Mouse (Mus musculus) midbrain, embryonic 15.5 days (tissue): ENCODE data around the gene Dip2a. TPM values are rescaled to one million over a fixed set of nuclear protein-coding genes. Genes with fewer than 3 reads are reported as not detected.

ENCODE experiments used
- ATAC-seq: fragments of 200-750 bp; cut with Nextera tagmentation; replicated peaks from 2 replicates; pipeline ENCODE4 v1.8.0; 2017; ENCODE audit warnings: moderate TSS enrichment
- H3K27ac ChIP-seq: fragments of 300-500 bp; sonication (generic); 2 replicates; pipeline ENCODE4 v1.5.1; 2015; ENCODE audit warnings: mild to moderate bottlenecking, inconsistent platforms
- H3K27me3 ChIP-seq: fragments of 300-500 bp; sonication (generic); replicated peaks from 2 replicates; pipeline ENCODE4 v1.6.1; 2015; ENCODE audit warnings: inconsistent platforms
- H3K36me3 ChIP-seq: fragments of 300-500 bp; sonication (generic); replicated peaks from 2 replicates; pipeline ENCODE4 v1.6.1; 2015; ENCODE audit warnings: inconsistent platforms
- H3K4me1 ChIP-seq: fragments of 300-500 bp; sonication (generic); 2 replicates; pipeline ENCODE4 v1.6.1; 2015; ENCODE audit warnings: inconsistent platforms
- H3K4me2 ChIP-seq: fragments of 300-500 bp; sonication (generic); 2 replicates; pipeline ENCODE4 v1.6.1; 2015; ENCODE audit warnings: inconsistent platforms, mild to moderate bottlenecking, moderate library complexity
- H3K4me3 ChIP-seq: fragments of 300-500 bp; sonication (generic); 2 replicates; pipeline ENCODE4 v1.5.1; 2015; ENCODE audit warnings: mild to moderate bottlenecking, inconsistent platforms
- H3K9ac ChIP-seq: fragments of 300-500 bp; sonication (generic); 2 replicates; pipeline ENCODE4 v1.6.1; 2015; ENCODE audit warnings: mild to moderate bottlenecking, inconsistent platforms
- H3K9me3 ChIP-seq: fragments of 300-500 bp; sonication (generic); 2 replicates; pipeline ENCODE4 v1.6.1; 2016; ENCODE audit warnings: inconsistent platforms
- WGBS: fragments of 180-500 bp; shearing (Covaris S2); methylation state at CpG from one replicate; pipeline ENCODE4 v1.1.7; 2015; ENCODE audit warnings: mixed read lengths; 5-methylcytosine and 5-hydroxymethylcytosine counted together
- polyA plus RNA-seq: library from polyadenylated mRNA; unstranded; fragments of >200 nt; fragmentation: Nextera tagmentation; extraction: Ambion mirVana; gene quantifications from 2 replicates; pipeline ENCODE4 v1.2.1, GENCODE M21; 2015

Gene Dip2a
- polyA plus RNA-seq, 1 experiment from 2014 or later: 20.1 TPM

- Histone ChIP-seq H3K27me3 (no peaks in the 10 kb centered on the region), H3K4me3 (no peak overlapping the region), H3K4me1 (no peaks in the 10 kb centered on the region), H3K9me3 (no peaks in the 10 kb centered on the region), H3K9ac (no peak overlapping the region), H3K27ac (no peak overlapping the region), H3K36me3 (peaks cover 68% of the 10 kb centered on the region), H3K4me2 (no peak overlapping the region)
- WGBS: 92% methylated on average over 4 of the region's 4 CpGs
- ATAC-seq: no peak
Measured at GRCm38 (mm10) chr10:76293222-76293621, 51.9 kb downstream of the Dip2a start.

GRCm38 (mm10) chr10:76289936-76290671 is 55.0 kb downstream of the Dip2a start:
- Histone ChIP-seq H3K4me3 (no peak overlapping the region), H3K9me3 (no peaks in the 10 kb centered on the region), H3K27ac (no peak overlapping the region), H3K4me1 (no peaks in the 10 kb centered on the region), H3K27me3 (no peaks in the 10 kb centered on the region), H3K4me2 (no peak overlapping the region), H3K9ac (no peak overlapping the region), H3K36me3 (peaks cover 78% of the 10 kb centered on the region)
- WGBS: 90% methylated on average over 3 of the region's 3 CpGs
- ATAC-seq: no peak

GRCm38 (mm10) chr10:76289052-76289451 is 56.0 kb downstream of the Dip2a start:
- Histone ChIP-seq H3K4me1 (no peaks in the 10 kb centered on the region), H3K9me3 (no peaks in the 10 kb centered on the region), H3K27ac (no peak overlapping the region), H3K27me3 (no peaks in the 10 kb centered on the region), H3K4me2 (no peak overlapping the region), H3K9ac (no peak overlapping the region), H3K4me3 (no peak overlapping the region), H3K36me3 (peaks cover 73% of the 10 kb centered on the region)
- 89% methylated on average over 5 of the region's 5 CpGs for WGBS
- no peak for ATAC-seq

- H3K4me1 ChIP-seq: no peaks in the 10 kb centered on the region
- no peaks in the 10 kb centered on the region for H3K9me3 ChIP-seq
- H3K9ac ChIP-seq: no peak overlapping the region
- H3K4me2 ChIP-seq: no peak overlapping the region
- no peak overlapping the region for H3K4me3 ChIP-seq
- no peak for ATAC-seq
- H3K27ac ChIP-seq: no peak overlapping the region
- H3K36me3 ChIP-seq: peaks cover 74% of the 10 kb centered on the region
- 82% methylated on average over 11 of the region's 11 CpGs for WGBS
- no peaks in the 10 kb centered on the region for H3K27me3 ChIP-seq
Measured at GRCm38 (mm10) chr10:76288268-76288993, 56.7 kb downstream of the Dip2a start.

- no peak overlapping the region for H3K4me3 ChIP-seq
- no peaks in the 10 kb centered on the region for H3K4me1 ChIP-seq
- H3K36me3 ChIP-seq: peaks cover 66% of the 10 kb centered on the region
- H3K27ac ChIP-seq: no peak overlapping the region
- H3K9me3 ChIP-seq: no peaks in the 10 kb centered on the region
- H3K9ac ChIP-seq: no peak overlapping the region
- H3K27me3 ChIP-seq: no peaks in the 10 kb centered on the region
- 63% methylated on average over 5 of the region's 5 CpGs for WGBS
- ATAC-seq: no peak
- H3K4me2 ChIP-seq: no peak overlapping the region
Measured at GRCm38 (mm10) chr10:76278541-76279097, 66.5 kb downstream of the Dip2a start.

GRCm38 (mm10) chr10:76275256-76275655 is 69.8 kb downstream of the Dip2a start:
- 78% methylated on average over 10 of the region's 10 CpGs for WGBS
- Histone ChIP-seq H3K4me3 (no peak overlapping the region), H3K27ac (no peak overlapping the region), H3K27me3 (no peaks in the 10 kb centered on the region), H3K4me2 (no peak overlapping the region), H3K4me1 (no peaks in the 10 kb centered on the region), H3K9ac (no peak overlapping the region), H3K9me3 (no peaks in the 10 kb centered on the region), H3K36me3 (peaks cover 59% of the 10 kb centered on the region)
- ATAC-seq: no peak

- Histone ChIP-seq H3K27ac (no peak overlapping the region), H3K4me2 (no peak overlapping the region), H3K36me3 (peaks cover 53% of the 10 kb centered on the region), H3K27me3 (no peaks in the 10 kb centered on the region), H3K9ac (no peak overlapping the region), H3K9me3 (no peaks in the 10 kb centered on the region), H3K4me3 (no peak overlapping the region), H3K4me1 (no peaks in the 10 kb centered on the region)
- no peak for ATAC-seq
- WGBS: 57% methylated on average over 8 of the region's 8 CpGs
Measured at GRCm38 (mm10) chr10:76271238-76271637, 73.9 kb downstream of the Dip2a start.

DNA sequence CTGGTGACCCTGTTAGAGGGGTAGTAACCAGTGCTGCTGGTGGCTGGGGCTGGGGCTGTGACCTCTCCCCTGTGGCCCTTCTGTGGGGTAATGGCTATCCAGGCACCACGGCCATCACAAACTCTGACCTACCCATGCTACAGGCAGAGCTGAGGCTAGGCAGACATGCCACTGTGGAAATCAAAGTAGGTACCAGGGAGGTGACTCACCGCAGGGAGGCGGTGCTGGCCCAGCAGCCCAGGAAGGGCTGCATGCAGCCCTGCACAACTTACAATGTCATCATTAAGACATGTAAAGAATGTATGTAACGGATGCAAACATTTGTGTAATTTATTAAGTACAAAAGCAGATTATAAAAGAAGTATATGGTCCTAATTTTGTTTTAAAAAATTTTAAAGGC is 82.7 kb downstream of the Dip2a start:
- Histone ChIP-seq H3K27me3 (no peaks in the 10 kb centered on the region), H3K4me1 (peaks cover 7% of the 10 kb centered on the region), H3K4me2 (no peak overlapping the region), H3K9me3 (no peaks in the 10 kb centered on the region), H3K27ac (no peak overlapping the region), H3K4me3 (no peak overlapping the region), H3K36me3 (peaks cover 12% of the 10 kb centered on the region; the same call in 1 of the 2 replicates), H3K9ac (no peak overlapping the region)
- WGBS: 69% methylated on average over 4 of the region's 4 CpGs
- ATAC-seq: no peak

GRCm38 (mm10) chr10:76261447-76261846 is 83.6 kb downstream of the Dip2a start:
- H3K4me2 ChIP-seq: no peak overlapping the region
- H3K4me3 ChIP-seq: no peak overlapping the region
- no peaks in the 10 kb centered on the region for H3K27me3 ChIP-seq
- H3K9ac ChIP-seq: no peak overlapping the region
- peaks cover 7% of the 10 kb centered on the region; the same call in 1 of the 2 replicates for H3K36me3 ChIP-seq
- 85% methylated on average over 3 of the region's 3 CpGs for WGBS
- no peak overlapping the region for H3K27ac ChIP-seq
- no peak for ATAC-seq
- H3K9me3 ChIP-seq: no peaks in the 10 kb centered on the region
- peaks cover 7% of the 10 kb centered on the region for H3K4me1 ChIP-seq

- Histone ChIP-seq H3K36me3 (peaks cover 3% of the 10 kb centered on the region; the same call in 1 of the 2 replicates), H3K9ac (no peak overlapping the region), H3K27ac (no peak overlapping the region), H3K27me3 (no peaks in the 10 kb centered on the region), H3K4me2 (no peak overlapping the region), H3K9me3 (no peaks in the 10 kb centered on the region), H3K4me1 (peaks cover 7% of the 10 kb centered on the region), H3K4me3 (no peak overlapping the region)
- peak; percentile 34; the same call in 1 of the 2 replicates for ATAC-seq
- WGBS: 55% methylated on average over 11 of the region's 11 CpGs
Measured at GRCm38 (mm10) chr10:76260358-76261059, 84.6 kb downstream of the Dip2a start.

GRCm38 (mm10) chr10:76259566-76260232 is 85.4 kb downstream of the Dip2a start:
- no peaks in the 10 kb centered on the region for H3K36me3 ChIP-seq
- no peak overlapping the region for H3K4me3 ChIP-seq
- H3K9me3 ChIP-seq: no peaks in the 10 kb centered on the region
- 71% methylated on average over 18 of the region's 18 CpGs for WGBS
- H3K9ac ChIP-seq: no peak overlapping the region
- no peak overlapping the region for H3K4me2 ChIP-seq
- ATAC-seq: no peak
- peaks cover 7% of the 10 kb centered on the region for H3K4me1 ChIP-seq
- H3K27me3 ChIP-seq: no peaks in the 10 kb centered on the region
- no peak overlapping the region for H3K27ac ChIP-seq
